Mouse (Mus musculus) urinary bladder, postnatal 25 days (tissue): ENCODE results near the gene Tmem92.
"Not testable (repeated sequence)": the region's sequence is repeated elsewhere in the genome, so short reads cannot be mapped to it uniquely, and the experiment has no call there.

Experiments used
- DNase-seq: peaks from one replicate; pipeline ENCODE4 v3.0.0; 2022; ENCODE audit warnings: low spot score

Gene Tmem92

GRCm38 (mm10) chr11:94782603-94783002 lies at the start of gene Tmem92:
Gene Tmem92 (minus strand): TSS chr11:94782703.
- no peak for DNase-seq

DNA sequence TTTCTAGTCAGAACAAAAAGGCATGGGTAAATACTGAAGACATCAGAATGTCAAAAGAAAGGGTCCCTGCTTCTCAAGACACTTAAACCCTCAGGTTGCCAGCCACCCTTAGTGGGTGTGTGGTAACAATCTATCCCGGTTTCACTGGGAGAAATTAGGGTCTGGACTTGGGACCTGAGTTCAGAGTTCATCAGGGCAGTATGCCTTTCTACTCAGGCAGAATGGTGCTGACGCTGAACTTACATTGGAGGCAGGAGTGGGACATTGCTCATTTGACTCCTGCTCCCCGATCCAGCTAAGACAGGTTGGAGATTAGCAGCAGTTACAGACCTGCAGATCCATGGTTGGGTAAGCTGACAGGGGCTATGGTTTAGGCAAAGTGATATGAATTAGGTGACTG lies 46.5 kb upstream of the Tmem92 start:
- DNase-seq, result no peak

DNA sequence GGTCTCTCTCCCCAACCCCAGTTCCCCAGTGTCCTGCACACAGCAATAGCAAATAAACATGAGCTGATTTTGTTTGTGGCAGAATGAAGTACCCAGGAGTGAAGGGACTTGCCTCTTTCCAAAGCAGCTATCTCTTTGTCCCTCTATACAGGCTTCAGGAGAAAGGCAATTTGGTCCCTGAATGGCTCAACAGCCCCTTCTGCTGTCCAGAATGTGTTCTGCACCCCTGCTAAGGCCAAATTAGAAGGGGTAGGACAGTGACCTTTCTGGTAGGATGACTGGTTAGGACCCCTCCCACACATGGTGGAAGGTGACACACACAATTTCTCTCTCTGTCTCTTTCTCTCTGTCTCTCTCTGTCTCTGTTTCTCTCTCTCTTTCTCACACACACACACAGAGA lies 36.9 kb upstream of the Tmem92 start:
- DNase-seq, result not testable (repeated sequence)

DNA sequence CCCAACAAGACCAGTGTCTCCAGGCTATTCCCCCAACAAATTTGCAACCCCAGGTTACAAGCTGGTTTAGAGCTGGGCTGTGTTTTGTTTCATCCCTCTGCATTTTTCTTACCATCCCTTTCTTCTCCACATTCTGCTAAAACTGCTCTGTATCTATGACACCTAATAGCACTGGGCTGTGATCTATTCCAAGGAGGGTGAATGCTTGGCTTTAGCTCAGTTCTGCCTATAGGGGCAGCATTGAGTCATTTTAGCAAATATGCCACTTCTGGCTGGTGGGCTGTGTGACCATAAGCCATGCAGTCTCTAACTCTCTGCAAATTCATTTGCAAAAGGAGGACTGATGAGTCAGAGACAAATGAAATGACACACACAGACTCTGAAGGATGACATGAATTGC lies 36.4 kb upstream of the Tmem92 start:
- DNase-seq, result not testable (repeated sequence)

- DNase-seq, result not testable (repeated sequence)
These were observed 29.0 kb upstream of the Tmem92 start for GRCm38 (mm10) chr11:94811537-94811936.

DNA sequence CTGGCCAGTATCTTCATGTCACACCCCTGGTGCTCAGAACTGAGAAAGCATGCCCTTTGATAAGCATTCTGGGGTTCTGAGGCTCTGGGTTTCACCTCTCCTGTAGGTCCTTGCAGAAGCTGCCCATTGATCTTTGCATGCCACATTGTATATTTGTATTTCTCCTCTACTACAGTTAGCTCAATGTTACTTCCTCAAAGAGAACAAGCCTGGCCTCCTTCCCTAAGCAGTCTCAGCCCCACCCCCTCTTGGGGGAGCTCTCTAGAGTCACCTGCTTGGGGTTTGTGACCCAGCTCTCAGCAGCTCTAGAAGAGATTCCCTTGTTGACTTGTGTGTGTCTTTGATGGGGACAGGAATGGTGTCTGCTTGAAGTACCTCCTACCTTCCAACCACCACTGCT lies 9.2 kb upstream of the Tmem92 start:
- no peak for DNase-seq

GRCm38 (mm10) chr11:94785247-94785646 lies 2.7 kb upstream of the Tmem92 start:
- peak; percentile 69 for DNase-seq

GRCm38 (mm10) chr11:94774887-94775497 lies 7.5 kb downstream of the Tmem92 start:
- no peak for DNase-seq

DNA sequence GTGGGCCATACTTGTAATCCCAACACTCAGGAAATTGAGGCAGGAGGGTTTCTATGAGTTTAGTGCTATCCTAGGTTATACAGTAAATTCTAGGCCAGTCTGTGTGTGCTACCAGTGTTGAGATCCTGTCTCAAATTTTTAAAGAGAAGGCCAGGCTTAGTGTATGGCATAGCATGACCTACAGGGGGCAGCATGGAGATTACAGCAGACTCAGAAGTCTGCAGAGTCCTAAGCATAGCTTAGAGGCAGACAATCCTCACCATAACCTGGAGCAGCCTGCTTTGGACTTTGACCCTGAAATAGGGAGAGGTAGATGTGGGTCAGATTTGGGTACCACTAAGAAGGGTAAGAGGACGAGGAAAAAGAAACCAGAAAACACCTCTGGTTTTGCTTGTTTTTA lies 8.7 kb downstream of the Tmem92 start:
- DNase-seq, result no peak

DNA sequence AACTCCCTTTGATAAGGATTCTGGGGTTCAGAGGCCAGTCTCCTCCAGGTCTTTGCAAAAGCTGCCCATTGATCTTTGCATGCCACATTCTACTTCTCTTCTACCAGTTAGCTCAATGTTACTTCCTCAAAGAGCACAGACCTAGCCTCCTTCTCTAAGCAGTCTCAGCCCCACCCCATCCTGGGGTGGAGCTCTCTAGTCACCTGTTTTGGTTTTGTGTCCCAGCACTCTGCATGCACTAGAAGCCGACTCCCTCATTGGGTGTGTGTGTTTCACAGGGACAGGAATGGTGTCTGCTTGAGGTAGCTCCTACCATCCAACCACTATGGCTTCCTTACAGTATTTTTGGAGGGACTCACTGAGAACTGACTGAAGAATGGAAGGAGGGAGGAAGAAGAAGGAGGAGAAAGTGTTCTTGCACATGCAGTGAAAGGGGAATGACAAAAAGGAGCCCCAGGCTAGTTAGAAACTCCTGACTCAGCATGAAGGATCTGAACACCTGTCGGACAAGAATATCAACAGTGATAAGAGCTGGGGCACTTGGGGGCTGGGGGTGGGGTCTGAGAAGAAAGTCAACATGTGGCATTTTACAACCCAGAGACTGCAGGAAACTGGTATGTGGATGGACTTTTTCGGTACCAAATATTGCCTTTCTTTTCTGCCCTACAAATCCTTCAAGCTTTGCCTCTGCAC lies 10.0 kb downstream of the Tmem92 start:
- DNase-seq, result no peak

- DNase-seq, result no peak
These were observed 15.3 kb downstream of the Tmem92 start for GRCm38 (mm10) chr11:94767241-94767640.

- DNase-seq, result no peak
These were observed 19.7 kb downstream of the Tmem92 start for GRCm38 (mm10) chr11:94762775-94763174.

DNA sequence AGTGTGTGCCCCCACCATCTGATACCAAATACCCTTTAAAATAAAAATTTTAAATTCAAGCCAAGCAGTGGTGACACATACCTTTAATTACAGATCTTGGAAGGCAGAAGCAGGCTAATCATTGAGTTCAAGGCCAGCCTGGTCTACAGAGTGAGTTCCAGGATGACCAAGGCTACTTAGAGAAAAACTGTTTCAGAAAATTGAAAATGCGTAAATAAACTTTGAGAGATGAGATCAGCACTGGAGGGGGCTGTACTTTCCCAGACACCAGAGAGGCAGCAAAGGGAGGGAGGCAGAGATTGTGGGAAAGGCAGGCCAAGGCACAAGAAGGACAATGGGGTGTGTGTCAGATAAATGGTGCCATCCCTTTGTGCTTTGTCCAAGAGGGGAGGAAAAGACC lies 20.2 kb downstream of the Tmem92 start:
- no peak for DNase-seq

DNA sequence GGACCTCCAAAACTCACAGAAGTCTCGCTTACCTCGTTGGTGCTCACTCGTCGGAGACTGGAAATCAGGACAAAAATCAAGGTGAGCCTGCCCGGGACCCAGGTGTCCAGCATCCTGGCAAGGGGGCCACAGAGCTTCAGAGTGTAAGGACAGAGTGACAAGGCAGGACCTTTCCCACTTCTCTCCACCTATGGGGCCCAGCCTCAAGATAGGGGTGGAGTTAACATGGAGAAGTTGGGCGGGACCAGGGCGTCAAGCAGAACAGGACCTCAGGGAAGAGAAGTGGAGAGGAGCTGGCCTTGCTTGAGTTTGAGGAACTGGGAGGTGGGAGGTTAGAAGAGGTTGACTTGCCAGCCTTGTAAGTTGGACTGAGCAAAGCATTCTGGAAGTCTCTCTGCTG lies 21.7 kb downstream of the Tmem92 start:
- no peak for DNase-seq

GRCm38 (mm10) chr11:94760364-94760763 lies 22.1 kb downstream of the Tmem92 start:
- DNase-seq, result no peak

DNA sequence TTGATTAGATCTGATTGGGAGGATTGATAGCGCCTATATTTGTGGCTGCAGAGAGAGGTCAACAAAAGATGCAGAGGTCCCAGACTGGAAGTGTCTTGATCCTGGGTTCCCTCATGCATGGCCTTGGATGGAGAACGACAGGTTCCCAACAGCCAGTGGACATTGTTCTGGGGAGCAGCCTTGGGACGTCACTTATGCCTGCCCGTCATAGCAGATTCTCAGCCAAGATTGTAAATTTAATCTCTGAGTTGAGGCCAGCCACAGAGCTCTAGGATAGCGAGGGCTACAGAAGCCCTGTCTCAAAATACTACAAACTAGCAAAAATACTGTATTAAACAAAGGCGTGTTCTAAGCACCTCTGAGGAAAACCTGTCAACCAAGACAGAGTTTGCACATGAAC lies 22.6 kb downstream of the Tmem92 start:
- no peak for DNase-seq

GRCm38 (mm10) chr11:94752946-94753713 lies 29.4 kb downstream of the Tmem92 start:
- peak; percentile 18 for DNase-seq

- no peak for DNase-seq
These were observed 40.7 kb downstream of the Tmem92 start, which contains the start of gene Cdc34b for GRCm38 (mm10) chr11:94741732-94742272. Gene Cdc34b (plus strand): TSS chr11:94741782.

- no peak for DNase-seq
These were observed 46.8 kb downstream of the Tmem92 start for GRCm38 (mm10) chr11:94735746-94736145.

DNA sequence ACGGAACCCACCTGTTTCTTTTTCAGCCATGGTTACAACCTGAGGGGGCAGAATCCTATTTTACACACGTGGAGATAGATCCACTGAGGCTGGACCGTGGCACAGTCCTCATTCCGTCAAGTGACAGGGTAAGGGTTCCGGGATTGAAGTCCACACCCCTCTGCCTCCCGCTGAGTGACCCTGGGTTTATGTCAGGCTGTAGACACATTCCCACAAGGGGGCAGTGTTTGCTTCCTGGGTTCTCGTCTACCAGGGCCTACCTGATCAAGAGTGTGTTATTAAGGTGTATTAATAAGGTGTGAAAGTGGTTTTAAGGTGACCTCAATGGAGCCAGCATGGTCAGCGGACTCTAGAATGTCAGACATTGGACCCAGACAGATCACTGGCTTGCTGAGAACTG lies 49.7 kb downstream of the Tmem92 start:
- peak; percentile 41 for DNase-seq

DNA sequence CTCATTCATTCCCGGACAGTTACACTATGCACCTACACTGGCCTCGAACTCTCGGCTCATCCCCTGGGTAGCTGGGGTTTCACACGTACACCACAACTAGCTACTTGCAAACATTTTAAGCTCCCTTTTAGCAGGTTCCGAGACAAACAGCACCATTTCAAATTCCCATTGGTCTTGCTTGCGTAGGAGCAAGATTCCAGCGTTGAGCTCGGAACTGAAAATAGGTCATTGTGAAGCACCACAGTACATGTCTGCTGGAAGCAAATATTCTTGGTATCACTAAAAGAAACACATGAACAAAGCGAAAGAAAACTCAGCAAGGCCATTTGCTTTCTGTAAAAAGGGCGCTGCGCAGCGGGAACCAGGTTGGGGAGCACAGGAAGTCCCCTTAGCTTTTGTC lies 51.3 kb downstream of the Tmem92 start:
- DNase-seq, result no peak

- DNase-seq, result peak; percentile 72
These were observed 52.2 kb downstream of the Tmem92 start for GRCm38 (mm10) chr11:94730261-94730660.

- no peak for DNase-seq
These were observed 52.9 kb downstream of the Tmem92 start for GRCm38 (mm10) chr11:94729565-94729964.
